Mouse (Mus musculus) kidney, adult 2 months (tissue): Measurements from ENCODE around the gene Nfkb2.

Experiments
- CTCF ChIP-seq: fragments of 200-500 bp; conservative IDR thresholded peaks from 2 replicates; pipeline ENCODE4 v1.5.1; 2011; ENCODE audit warnings: low read depth, mild to moderate bottlenecking, control low read depth, low read length, moderate library complexity, mixed read lengths; ENCODE audit not compliant: insufficient read depth, insufficient read length
- POLR2A ChIP-seq: fragments of 200-500 bp; IDR thresholded peaks from one replicate; pipeline ENCODE4 v1.6.1; 2011; ENCODE audit warnings: low read depth, low read length, control low read depth

- TF ChIP-seq POLR2A = no peak
- no peak for TF ChIP-seq CTCF
These were observed 43.0 kb downstream of the Nfkb2 start for GRCm38 (mm10) chr19:46347146-46347545.
